Mouse (Mus musculus) monocyte, adult 59 days (primary cell): ENCODE measurements around the gene Wdr93. TPM values are rescaled to one million over a fixed set of nuclear protein-coding genes. Genes with fewer than 3 reads are reported as not detected.

Experiments used
- total RNA-seq, 2 experiments: library from RNA; stranded (reverse); gene quantifications; one replicate each; pipeline ENCODE4 v1.2.4; 2023

The Wdr93 gene
- not detected for total RNA-seq

GRCm38 (mm10) chr7:79742659-79743536 is at the start of gene Wdr93, which contains the start of gene Pex11a:
Gene Wdr93 (plus strand): TSS chr7:79743163.
Gene Pex11a (minus strand): TSS chr7:79743131.

GRCm38 (mm10) chr7:79715187-79715981 is 27.6 kb upstream of the Wdr93 start, which contains the start of gene Kif7:
Gene Kif7 (minus strand): TSS chr7:79715720.

GRCm38 (mm10) chr7:79732622-79733021 is 10.3 kb upstream of the Wdr93 start, which contains the start of gene Plin1:
Gene Plin1 (minus strand): TSS chr7:79732903.

GRCm38 (mm10) chr7:79793688-79794087 is 50.7 kb downstream of the Wdr93 start, which contains the start of gene Mesp1:
Gene Mesp1 (minus strand): TSS chr7:79793788.

GRCm38 (mm10) chr7:79810611-79811506 is 67.9 kb downstream of the Wdr93 start, which contains the start of gene Mesp2:
Gene Mesp2 (plus strand): TSS chr7:79810727.

Other genes starting within 250 kb of the Wdr93 start
- not detected for gene Rhcg, start 125.5 kb upstream of the Wdr93 start, total RNA-seq
- under 1 TPM; 0.52 to 0.55 TPM for gene Ticrr, start 83.0 kb upstream of the Wdr93 start, total RNA-seq
- gene Kif7, start 27.4 kb upstream of the Wdr93 start, total RNA-seq = under 1 TPM; 0.76 to 0.91 TPM
- under 1 TPM in 1 of 2 experiments, not detected in 1; 0.33 TPM for gene Plin1, start 10.3 kb upstream of the Wdr93 start, total RNA-seq
- gene Pex11a, start within 50 bp of the Wdr93 start, total RNA-seq = 1 to 10 TPM; 3.6 to 4.8 TPM
- gene Mesp1, start 50.6 kb downstream of the Wdr93 start, total RNA-seq = not detected
- gene Mesp2, start 67.6 kb downstream of the Wdr93 start, total RNA-seq = not detected
- 1 to 10 TPM; 7.9 to 8.3 TPM for gene Anpep, start 117.9 kb downstream of the Wdr93 start, total RNA-seq
- 10 to 100 TPM; 13.9 to 14.0 TPM for gene Ap3s2, start 177.5 kb downstream of the Wdr93 start, total RNA-seq
- gene Arpin, start 192.2 kb downstream of the Wdr93 start, total RNA-seq = 1 to 10 TPM; 1.6 to 3.8 TPM